Mouse (Mus musculus) small intestine, adult 2 months (tissue): ENCODE measurements at regions not wholly inside any gene's neighbourhood (a gene's known extent, or its start where the extent isn't known, plus 50 kb on each side); places are given as distances from the start of the nearest gene placed in this dataset.

ENCODE experiments used
- CTCF ChIP-seq: fragments of 200-500 bp; IDR thresholded peaks from 2 replicates; pipeline ENCODE4 v1.5.1; 2012; ENCODE audit warnings: low read depth, mild to moderate bottlenecking, control low read depth, inconsistent platforms, low read length, moderate library complexity, mixed read lengths; ENCODE audit not compliant: insufficient replicate concordance, insufficient read length; ENCODE audit errors: extremely low read depth
- POLR2A ChIP-seq: fragments of 200-500 bp; IDR thresholded peaks from 2 replicates; pipeline ENCODE4 v1.6.1; 2012; ENCODE audit warnings: low read depth, mild to moderate bottlenecking, control low read depth, inconsistent platforms, low read length, moderate library complexity

- TF ChIP-seq POLR2A (no peak), CTCF (no peak)
Observed at GRCm38 (mm10) chr13:39376677-39377076, 416.0 kb upstream of the Slc35b3 start.
